11 mouse cellular contexts compared by ENCODE assay signal in genomic region chr7:37689107-37689511, GRCm38 (mm10).
DNase-seq lines count a peak whose midpoint lies in the region; ATAC-seq lines count a peak whose summit lies in the region.
"Had no signal": no experiment of that assay in that cellular context is flagged by ENCODE, and none has a peak within 500 bp of the region (broad histone marks: within the 10 kb centered on the region; RNA-seq: fewer than 3 reads in every experiment).

No protein-coding gene starts in this region.

- H3K27me3 ChIP-seq in forebrain, embryonic 16.5 days (replicated peaks; ENCODE audit: control insufficient read depth, insufficient read depth, low read length) = no peaks in the 10 kb centered on the region
- no peaks in the 10 kb centered on the region for H3K27me3 ChIP-seq in midbrain, embryonic 12.5 days

- 0 out of 2 replicates have a peak, but pooled peaks have one; percentile 36 for ATAC-seq in forebrain, embryonic 16.5 days
- ATAC-seq in midbrain, embryonic 12.5 days (ENCODE audit: low FRiP score, low read depth) = peak; percentile 59
- ATAC-seq in activated CD4-positive, CD25-positive, alpha-beta regulatory T cell, adult 4 months = no peak

- peak overlapping the region; percentile 46 for H3K4me2 ChIP-seq in forebrain, embryonic 16.5 days (ENCODE audit: low read length)
- peak overlapping the region; percentile 33 for H3K4me2 ChIP-seq in midbrain, embryonic 12.5 days (replicated peaks)

- H3K4me3 ChIP-seq in forebrain, embryonic 16.5 days (replicated peaks; ENCODE audit: low read length) = no peak overlapping the region
- no peak overlapping the region for H3K4me3 ChIP-seq in midbrain, embryonic 12.5 days

- 6% methylated on average over 11 of the region's 11 CpGs for WGBS in forebrain, embryonic 16.5 days
- WGBS in midbrain, embryonic 12.5 days = 23% methylated on average over 11 of the region's 11 CpGs

- no peaks in the 10 kb centered on the region for H3K9me3 ChIP-seq in forebrain, embryonic 16.5 days (ENCODE audit: control insufficient read depth, low read length)
- H3K9me3 ChIP-seq in midbrain, embryonic 12.5 days = no peaks in the 10 kb centered on the region

- H3K4me1 ChIP-seq in forebrain, embryonic 16.5 days (replicated peaks; ENCODE audit: control insufficient read depth, insufficient read depth, low read length) = peaks cover 23% of the 10 kb centered on the region
- H3K4me1 ChIP-seq in midbrain, embryonic 12.5 days = peaks cover 50% of the 10 kb centered on the region

- DNase-seq in R1 (ENCODE audit: low read depth, low spot score) = peak; percentile 10
- peak; percentile 37 to 54 for DNase-seq in cerebellum, postnatal 25 days
- no peak for DNase-seq in adrenal gland, postnatal 10 days
- no peak for DNase-seq in lung, postnatal 4 days
- DNase-seq: gastrocnemius, postnatal 10 days; layer of hippocampus, adult 9-11 months; lung, adult 18-20 months; thymus, postnatal 25 days had no signal

- H3K36me3 ChIP-seq in forebrain, embryonic 16.5 days (ENCODE audit: control insufficient read depth, insufficient read depth) = no peaks in the 10 kb centered on the region
- peaks cover 1% of the 10 kb centered on the region; the same call in 1 of the 2 replicates for H3K36me3 ChIP-seq in midbrain, embryonic 12.5 days

- 0 out of 2 replicates have a peak overlapping the region, but pooled peaks have one; percentile 14 for H3K9ac ChIP-seq in forebrain, embryonic 16.5 days (replicated peaks; ENCODE audit: low read depth, low read length)
- no peak overlapping the region for H3K9ac ChIP-seq in midbrain, embryonic 12.5 days (replicated peaks)

- H3K27ac ChIP-seq in forebrain, embryonic 16.5 days (ENCODE audit: low read length) = peak overlapping the region; percentile 11; the same call in 1 of the 2 replicates
- peak overlapping the region; percentile 78 for H3K27ac ChIP-seq in midbrain, embryonic 12.5 days (replicated peaks)

Comparison
In these comparisons a context has a peak if more than half of its experiments do, and no peak if none do; other contexts are left out.
1. DNase-seq: peak in R1 (single experiment) and cerebellum, postnatal 25 days (2 of 2); none in adrenal gland, postnatal 10 days (single experiment) and lung, postnatal 4 days (0 of 2).